Mouse (Mus musculus): ENCODE data around the gene Gm4450.

- no peak for TF ChIP-seq CTCF (IDR thresholded peaks at IDR 0.05; ENCODE audit: borderline replicate concordance, control insufficient read depth, extremely low read depth, insufficient read depth, low read length, poor library complexity)
- TF ChIP-seq POLR2A (IDR thresholded peaks at IDR 0.05; ENCODE audit: control insufficient read depth, extremely low read depth, insufficient read depth, low read length, poor library complexity), result no peak
Observed at GRCm38 (mm10) chr3:98428449-98428775, 28.5 kb downstream of the Gm4450 start.

Measured in thymus, adult 2 months (tissue).